Mouse (Mus musculus): ENCODE measurements around the gene Tomm40l.
"Not testable (repeated sequence)": the region's sequence is repeated elsewhere in the genome, so short reads cannot be mapped to it uniquely, and the experiment has no call there.

The Tomm40l gene

GRCm38 (mm10) chr1:171250680-171251593, 28.6 kb upstream of the Tomm40l start, which contains the start of gene Ndufs2:
Gene Ndufs2 (minus strand): TSS chr1:171251388.
- no peak for DNase-seq (ENCODE audit: extremely low read depth, insufficient read length, low spot score)

- DNase-seq (ENCODE audit: extremely low read depth, insufficient read length, low spot score), result peak; percentile 68
Observed at GRCm38 (mm10) chr1:171249913-171250600, 27.7 kb upstream of the Tomm40l start, which contains the start of gene Adamts4. Gene Adamts4 (plus strand): TSS chr1:171250421.

GRCm38 (mm10) chr1:171248386-171249226, 26.3 kb upstream of the Tomm40l start:
- DNase-seq (ENCODE audit: extremely low read depth, insufficient read length, low spot score), result no peak

GRCm38 (mm10) chr1:171247916-171248315, 25.6 kb upstream of the Tomm40l start:
- DNase-seq (ENCODE audit: extremely low read depth, insufficient read length, low spot score), result no peak

GRCm38 (mm10) chr1:171247453-171247841, 25.1 kb upstream of the Tomm40l start:
- no peak for DNase-seq (ENCODE audit: extremely low read depth, insufficient read length, low spot score)

GRCm38 (mm10) chr1:171246709-171247452, 24.6 kb upstream of the Tomm40l start:
- peak; percentile 97 for DNase-seq (ENCODE audit: extremely low read depth, insufficient read length, low spot score)

GRCm38 (mm10) chr1:171245353-171245752, 23.0 kb upstream of the Tomm40l start:
- no peak for DNase-seq (ENCODE audit: extremely low read depth, insufficient read length, low spot score)

GRCm38 (mm10) chr1:171241952-171242351, 19.6 kb upstream of the Tomm40l start:
- not testable (repeated sequence) for DNase-seq (ENCODE audit: extremely low read depth, insufficient read length, low spot score)

GRCm38 (mm10) chr1:171240911-171241310, 18.6 kb upstream of the Tomm40l start:
- no peak for DNase-seq (ENCODE audit: extremely low read depth, insufficient read length, low spot score)

- DNase-seq (ENCODE audit: extremely low read depth, insufficient read length, low spot score), result no peak
Observed at GRCm38 (mm10) chr1:171239992-171240744, 17.9 kb upstream of the Tomm40l start.

- peak; percentile 28 for DNase-seq (ENCODE audit: extremely low read depth, insufficient read length, low spot score)
Observed at GRCm38 (mm10) chr1:171238463-171238862, 16.1 kb upstream of the Tomm40l start.

GRCm38 (mm10) chr1:171237438-171237837, 15.1 kb upstream of the Tomm40l start:
- DNase-seq (ENCODE audit: extremely low read depth, insufficient read length, low spot score), result no peak

- no peak for DNase-seq (ENCODE audit: extremely low read depth, insufficient read length, low spot score)
Observed at GRCm38 (mm10) chr1:171235791-171236190, 13.5 kb upstream of the Tomm40l start.

GRCm38 (mm10) chr1:171234538-171234937, 12.2 kb upstream of the Tomm40l start:
- DNase-seq (ENCODE audit: extremely low read depth, insufficient read length, low spot score), result no peak

- DNase-seq (ENCODE audit: extremely low read depth, insufficient read length, low spot score), result no peak
Observed at GRCm38 (mm10) chr1:171234126-171234525, 11.8 kb upstream of the Tomm40l start, which contains the start of gene Fcer1g. Gene Fcer1g (minus strand): TSS chr1:171234365.

- no peak for DNase-seq (ENCODE audit: extremely low read depth, insufficient read length, low spot score)
Observed at GRCm38 (mm10) chr1:171232800-171233730, 10.8 kb upstream of the Tomm40l start.

- DNase-seq (ENCODE audit: extremely low read depth, insufficient read length, low spot score), result no peak
Observed at GRCm38 (mm10) chr1:171232348-171232747, 10.0 kb upstream of the Tomm40l start.

- DNase-seq (ENCODE audit: extremely low read depth, insufficient read length, low spot score), result no peak
Observed at GRCm38 (mm10) chr1:171231844-171232243, 9.5 kb upstream of the Tomm40l start.

Measured in 3134 (cell line).